Mouse (Mus musculus): Measurements from ENCODE around the gene Cblc. TPM values are rescaled to one million over a fixed set of nuclear protein-coding genes. Genes with fewer than 3 reads are reported as not detected.

The Cblc gene
- total and polyA plus RNA-seq, 2 experiments from 2014 or later: 1.2 to 1.8 TPM

DNA sequence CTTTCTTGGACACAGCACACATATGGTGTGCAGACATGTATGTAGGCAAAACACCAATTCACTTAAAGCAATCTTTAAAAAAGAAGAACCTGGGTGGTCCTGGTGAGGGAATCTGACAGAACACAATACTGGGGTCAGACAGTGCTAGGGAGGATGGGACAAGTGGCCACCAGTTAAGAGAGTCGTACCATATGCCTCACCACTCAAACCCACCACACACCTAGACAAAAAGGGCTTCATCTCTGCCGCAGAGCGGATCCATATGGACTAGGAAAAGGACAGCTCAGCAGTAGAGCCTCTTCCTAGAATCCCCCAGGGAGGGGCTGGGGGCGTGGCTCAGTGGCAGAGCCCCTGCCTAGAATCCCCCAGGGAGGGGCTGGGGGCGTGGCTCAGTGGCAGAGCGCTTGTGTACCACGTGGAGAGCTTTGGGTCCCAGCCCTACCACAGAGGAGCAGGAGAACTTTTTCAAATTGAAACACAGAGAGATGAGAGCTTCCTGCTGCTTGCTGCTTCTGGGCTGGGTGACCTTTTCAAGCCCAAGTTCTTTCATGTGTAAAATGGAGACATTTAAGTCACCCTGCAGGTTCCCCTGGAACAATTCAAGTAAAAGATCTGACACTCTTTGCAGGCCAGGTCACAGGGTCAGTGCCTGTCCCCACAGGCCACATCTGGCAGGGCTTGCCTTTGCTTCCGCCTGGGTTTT lies 55.1 kb downstream of the Cblc start:
- 15% methylated on average over 8 of the region's 8 CpGs for WGBS
- Histone ChIP-seq H3K9me3 (ENCODE audit: low read length) (no peaks in the 10 kb centered on the region), H3K9ac (replicated peaks; ENCODE audit: low read length, poor library complexity, severe bottlenecking) (no peak overlapping the region), H3K4me3 (ENCODE audit: low read depth, low read length) (no peak overlapping the region), H3K4me1 (ENCODE audit: insufficient read depth, low read length) (no peaks in the 10 kb centered on the region), H3K4me2 (ENCODE audit: low read depth, low read length, poor library complexity, severe bottlenecking) (no peak overlapping the region), H3K36me3 (ENCODE audit: insufficient read depth, low read length) (peaks cover 17% of the 10 kb centered on the region), H3K27me3 (ENCODE audit: insufficient read depth, low read length) (no peaks in the 10 kb centered on the region), H3K27ac (ENCODE audit: low read depth, low read length) (no peak overlapping the region)
- DNase-seq (ENCODE audit: low spot score) (no peak), ATAC-seq (ENCODE audit: low FRiP score) (no peak)
- TF ChIP-seq CTCF (IDR thresholded peaks at IDR 0.05): no peak

DNA sequence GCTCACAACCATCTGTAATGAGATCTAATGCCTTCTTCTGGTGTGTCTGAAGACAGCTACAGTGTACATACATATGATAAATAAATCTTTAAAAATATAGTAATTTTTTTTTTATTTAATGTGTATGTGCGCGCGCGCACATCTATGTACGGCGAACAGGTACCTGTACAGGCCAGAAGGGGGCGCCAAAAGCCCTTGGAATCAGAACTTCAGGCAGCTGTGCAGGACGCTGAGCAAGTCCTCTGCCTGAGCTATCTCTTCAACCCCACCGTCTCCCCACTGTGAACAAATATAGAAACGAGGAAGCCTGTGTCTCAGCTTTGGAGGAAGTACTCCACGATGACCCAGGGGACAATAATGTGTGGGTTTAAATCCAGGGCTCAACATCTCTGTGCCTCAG lies 56.3 kb downstream of the Cblc start:
- Histone ChIP-seq H3K36me3 (ENCODE audit: insufficient read depth, low read length) (peaks cover 20% of the 10 kb centered on the region), H3K9ac (replicated peaks; ENCODE audit: low read length, poor library complexity, severe bottlenecking) (no peak overlapping the region), H3K9me3 (ENCODE audit: low read length) (no peaks in the 10 kb centered on the region), H3K27ac (ENCODE audit: low read depth, low read length) (no peak overlapping the region), H3K4me3 (ENCODE audit: low read depth, low read length) (no peak overlapping the region), H3K4me1 (ENCODE audit: insufficient read depth, low read length) (no peaks in the 10 kb centered on the region), H3K27me3 (ENCODE audit: insufficient read depth, low read length) (no peaks in the 10 kb centered on the region), H3K4me2 (ENCODE audit: low read depth, low read length, poor library complexity, severe bottlenecking) (no peak overlapping the region)
- 88% methylated on average over 11 of the region's 11 CpGs for WGBS
- DNase-seq (ENCODE audit: low spot score): no peak
- TF ChIP-seq CTCF (IDR thresholded peaks at IDR 0.05): peak; percentile 25; the same call in 1 of the 2 replicates
- ATAC-seq (ENCODE audit: low FRiP score): no peak

DNA sequence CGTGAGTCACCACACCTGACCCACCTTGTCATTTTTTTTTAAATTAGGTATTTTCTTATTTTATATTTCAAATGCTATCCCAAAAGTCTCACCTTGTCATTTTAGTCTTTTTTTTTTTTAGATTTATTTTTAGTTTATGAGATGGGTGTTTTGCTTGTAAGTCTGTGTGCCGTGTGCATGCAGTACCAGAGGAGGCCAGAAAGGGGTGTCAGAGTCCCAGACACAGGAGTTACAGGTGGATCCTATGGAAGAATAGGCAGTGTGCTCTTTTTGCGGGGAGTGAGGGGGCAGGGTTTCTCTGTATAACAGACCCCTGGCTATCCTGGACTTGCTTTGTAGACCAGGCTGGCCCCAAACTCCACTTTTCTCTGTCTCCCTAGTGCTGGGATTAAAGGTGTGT lies 57.8 kb downstream of the Cblc start:
- ATAC-seq (ENCODE audit: low FRiP score): no peak
- no peaks in the 10 kb centered on the region for H3K4me1 ChIP-seq (ENCODE audit: insufficient read depth, low read length)
- 87% methylated on average over 3 of the region's 3 CpGs for WGBS
- H3K4me2 ChIP-seq (ENCODE audit: low read depth, low read length, poor library complexity, severe bottlenecking): no peak overlapping the region
- H3K9ac ChIP-seq (replicated peaks; ENCODE audit: low read length, poor library complexity, severe bottlenecking): no peak overlapping the region
- H3K9me3 ChIP-seq (ENCODE audit: low read length): no peaks in the 10 kb centered on the region
- DNase-seq (ENCODE audit: low spot score): no peak
- H3K36me3 ChIP-seq (ENCODE audit: insufficient read depth, low read length): peaks cover 28% of the 10 kb centered on the region
- no peak overlapping the region for H3K4me3 ChIP-seq (ENCODE audit: low read depth, low read length)
- H3K27me3 ChIP-seq (ENCODE audit: insufficient read depth, low read length): no peaks in the 10 kb centered on the region
- no peak overlapping the region for H3K27ac ChIP-seq (ENCODE audit: low read depth, low read length)
- peak; percentile 49 for TF ChIP-seq CTCF (IDR thresholded peaks at IDR 0.05)

DNA sequence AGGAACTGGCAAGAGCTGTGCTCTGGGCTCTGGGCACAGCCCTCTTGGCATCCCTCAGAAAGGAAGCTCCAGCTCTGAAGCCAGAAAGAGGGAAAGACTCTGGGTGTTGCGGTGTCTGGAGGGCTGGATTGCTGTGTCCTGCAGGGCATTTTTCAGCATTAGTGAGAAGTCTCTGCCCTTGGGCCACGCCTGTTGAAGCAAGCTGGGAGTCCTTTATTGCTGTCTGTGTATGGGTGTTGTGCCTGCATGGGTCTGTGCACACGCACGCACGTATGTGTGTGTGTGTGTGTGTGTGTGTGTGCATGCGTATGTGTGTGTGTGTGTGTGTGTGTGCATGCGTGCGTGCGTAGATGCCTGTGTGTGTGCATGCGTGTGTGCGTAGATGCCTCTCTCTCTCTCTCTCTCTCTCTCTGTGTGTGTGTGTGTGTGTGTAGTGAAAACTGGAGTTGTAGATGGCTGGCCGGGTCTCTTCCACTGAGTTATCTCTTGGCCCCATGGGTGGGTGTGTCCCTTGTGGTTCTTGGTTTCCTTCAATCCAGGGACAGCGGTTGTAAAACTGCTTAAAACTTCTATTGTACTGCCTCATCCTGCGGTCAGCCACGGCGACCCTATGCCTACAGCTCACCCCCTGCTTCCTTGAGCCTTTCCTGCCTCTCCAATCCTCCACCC lies 60.1 kb downstream of the Cblc start:
- ATAC-seq (ENCODE audit: low FRiP score) (no peak), DNase-seq (ENCODE audit: low spot score) (no peak)
- H3K27me3 ChIP-seq (ENCODE audit: insufficient read depth, low read length): no peaks in the 10 kb centered on the region
- no peak overlapping the region for H3K4me3 ChIP-seq (ENCODE audit: low read depth, low read length)
- H3K9ac ChIP-seq (replicated peaks; ENCODE audit: low read length, poor library complexity, severe bottlenecking): no peak overlapping the region
- no peak overlapping the region for H3K27ac ChIP-seq (ENCODE audit: low read depth, low read length)
- TF ChIP-seq CTCF (IDR thresholded peaks at IDR 0.05): no peak
- no peak overlapping the region for H3K4me2 ChIP-seq (ENCODE audit: low read depth, low read length, poor library complexity, severe bottlenecking)
- 93% methylated on average over 16 of the region's 16 CpGs for WGBS
- peaks cover 47% of the 10 kb centered on the region for H3K36me3 ChIP-seq (ENCODE audit: insufficient read depth, low read length)
- no peaks in the 10 kb centered on the region for H3K9me3 ChIP-seq (ENCODE audit: low read length)
- no peaks in the 10 kb centered on the region for H3K4me1 ChIP-seq (ENCODE audit: insufficient read depth, low read length)

DNA sequence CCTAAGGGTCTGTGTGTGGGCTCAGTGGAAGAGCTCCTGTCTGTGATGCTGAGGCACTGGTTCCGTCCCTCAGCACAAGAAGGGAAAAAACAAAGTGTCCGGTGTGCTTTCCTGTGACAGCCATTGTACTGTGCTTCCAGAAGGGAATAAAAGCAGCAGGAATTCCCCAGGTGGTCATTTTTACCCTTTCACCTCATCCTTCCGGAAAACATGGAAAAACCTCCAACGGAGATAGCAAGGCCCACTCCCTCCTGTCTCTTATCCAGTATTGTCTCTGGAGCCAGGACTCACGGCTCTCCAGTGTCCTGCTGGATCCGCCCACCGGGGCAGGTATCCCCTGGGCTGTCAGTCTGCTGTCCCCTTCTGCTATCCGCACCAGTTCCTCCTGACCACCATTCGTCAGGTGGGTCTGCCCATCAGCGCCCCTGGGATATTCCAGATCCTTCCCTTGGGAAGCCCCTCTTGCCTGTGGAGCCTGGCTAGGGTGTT lies 62.4 kb downstream of the Cblc start:
- no peak for TF ChIP-seq CTCF (IDR thresholded peaks at IDR 0.05)
- DNase-seq (ENCODE audit: low spot score): no peak
- Histone ChIP-seq H3K9me3 (ENCODE audit: low read length) (no peaks in the 10 kb centered on the region), H3K4me1 (ENCODE audit: insufficient read depth, low read length) (no peaks in the 10 kb centered on the region), H3K27me3 (ENCODE audit: insufficient read depth, low read length) (no peaks in the 10 kb centered on the region), H3K4me2 (ENCODE audit: low read depth, low read length, poor library complexity, severe bottlenecking) (no peak overlapping the region), H3K27ac (ENCODE audit: low read depth, low read length) (no peak overlapping the region), H3K4me3 (ENCODE audit: low read depth, low read length) (no peak overlapping the region), H3K36me3 (ENCODE audit: insufficient read depth, low read length) (peaks cover 69% of the 10 kb centered on the region), H3K9ac (replicated peaks; ENCODE audit: low read length, poor library complexity, severe bottlenecking) (no peak overlapping the region)
- no peak for ATAC-seq (ENCODE audit: low FRiP score)
- WGBS: 89% methylated on average over 10 of the region's 10 CpGs

Other genes with a start within 250 kb of the Cblc start
- 114 and 127 TPM in 2 replicates for gene Ppp1r37, start 233.7 kb downstream of the Cblc start, total RNA-seq (2014; rRNA removed)
- gene Ppp1r37, start 233.7 kb downstream of the Cblc start, polyA plus RNA-seq (2015; fragmentation: Nextera tagmentation; extraction: Ambion mirVana): 27.8 and 28.1 TPM in 2 replicates
- gene Zfp296, start 219.5 kb downstream of the Cblc start, total RNA-seq (2014; rRNA removed): 0.33 and 1.2 TPM in 2 replicates
- gene Zfp296, start 219.5 kb downstream of the Cblc start, polyA plus RNA-seq (2015; fragmentation: Nextera tagmentation; extraction: Ambion mirVana): 0.11 TPM in 1 of 2 replicates, not detected in the other
- gene Gemin7, start 219.2 kb downstream of the Cblc start, total RNA-seq (2014; rRNA removed): 58.1 and 70.9 TPM in 2 replicates
- gene Gemin7, start 219.2 kb downstream of the Cblc start, polyA plus RNA-seq (2015; fragmentation: Nextera tagmentation; extraction: Ambion mirVana): 158 and 181 TPM in 2 replicates
- gene Clasrp, start 192.3 kb downstream of the Cblc start, total RNA-seq (2014; rRNA removed): 74.4 and 97.4 TPM in 2 replicates
- gene Clasrp, start 192.3 kb downstream of the Cblc start, polyA plus RNA-seq (2015; fragmentation: Nextera tagmentation; extraction: Ambion mirVana): 70.3 and 74.7 TPM in 2 replicates
- 5.6 and 7.3 TPM in 2 replicates for gene Relb, start 167.4 kb downstream of the Cblc start, total RNA-seq (2014; rRNA removed)
- 5.6 and 6.2 TPM in 2 replicates for gene Relb, start 167.4 kb downstream of the Cblc start, polyA plus RNA-seq (2015; fragmentation: Nextera tagmentation; extraction: Ambion mirVana)
- gene Clptm1, start 131.8 kb downstream of the Cblc start, total RNA-seq (2014; rRNA removed): 149 and 152 TPM in 2 replicates
- 140 and 149 TPM in 2 replicates for gene Clptm1, start 131.8 kb downstream of the Cblc start, polyA plus RNA-seq (2015; fragmentation: Nextera tagmentation; extraction: Ambion mirVana)
- 1.7 TPM in 1 of 2 replicates, not detected in the other for gene Apoc2, start 118.9 kb downstream of the Cblc start, total RNA-seq (2014; rRNA removed)
- 0.30 and 0.32 TPM in 2 replicates for gene Apoc2, start 118.9 kb downstream of the Cblc start, polyA plus RNA-seq (2015; fragmentation: Nextera tagmentation; extraction: Ambion mirVana)
- not detected in 2 replicates for gene Gm44805, start 115.4 kb downstream of the Cblc start, total RNA-seq (2014; rRNA removed)
- gene Gm44805, start 115.4 kb downstream of the Cblc start, polyA plus RNA-seq (2015; fragmentation: Nextera tagmentation; extraction: Ambion mirVana): not detected in 2 replicates
- not detected in 2 replicates for gene Apoc4, start 115.3 kb downstream of the Cblc start, total RNA-seq (2014; rRNA removed)
- not detected in 2 replicates for gene Apoc4, start 115.3 kb downstream of the Cblc start, polyA plus RNA-seq (2015; fragmentation: Nextera tagmentation; extraction: Ambion mirVana)
- 3.6 and 5.1 TPM in 2 replicates for gene Apoc1, start 104.1 kb downstream of the Cblc start, total RNA-seq (2014; rRNA removed)
- 7.9 and 9.0 TPM in 2 replicates for gene Apoc1, start 104.1 kb downstream of the Cblc start, polyA plus RNA-seq (2015; fragmentation: Nextera tagmentation; extraction: Ambion mirVana)
- 1,618 and 2,613 TPM in 2 replicates for gene Apoe, start 97.6 kb downstream of the Cblc start, total RNA-seq (2014; rRNA removed)
- 2,139 and 2,488 TPM in 2 replicates for gene Apoe, start 97.6 kb downstream of the Cblc start, polyA plus RNA-seq (2015; fragmentation: Nextera tagmentation; extraction: Ambion mirVana)
- 122 and 133 TPM in 2 replicates for gene Tomm40, start 81.4 kb downstream of the Cblc start, total RNA-seq (2014; rRNA removed)
- 160 and 161 TPM in 2 replicates for gene Tomm40, start 81.4 kb downstream of the Cblc start, polyA plus RNA-seq (2015; fragmentation: Nextera tagmentation; extraction: Ambion mirVana)
- gene Nectin2, start 46.3 kb downstream of the Cblc start, total RNA-seq (2014; rRNA removed): 62.6 and 75.3 TPM in 2 replicates
- gene Nectin2, start 46.3 kb downstream of the Cblc start, polyA plus RNA-seq (2015; fragmentation: Nextera tagmentation; extraction: Ambion mirVana): 55.3 and 62.6 TPM in 2 replicates
- gene Bcam, start 25.8 kb downstream of the Cblc start, total RNA-seq (2014; rRNA removed): 32.6 and 33.5 TPM in 2 replicates
- 18.7 and 22.0 TPM in 2 replicates for gene Bcam, start 25.8 kb downstream of the Cblc start, polyA plus RNA-seq (2015; fragmentation: Nextera tagmentation; extraction: Ambion mirVana)
- 0.55 and 0.66 TPM in 2 replicates for gene Bcl3, start 26.0 kb upstream of the Cblc start, total RNA-seq (2014; rRNA removed)
- gene Bcl3, start 26.0 kb upstream of the Cblc start, polyA plus RNA-seq (2015; fragmentation: Nextera tagmentation; extraction: Ambion mirVana): 0.93 and 1.3 TPM in 2 replicates
- 31.6 and 44.4 TPM in 2 replicates for gene Gm19345, start 55.2 kb upstream of the Cblc start, total RNA-seq (2014; rRNA removed)
- 21.6 and 25.8 TPM in 2 replicates for gene Gm19345, start 55.2 kb upstream of the Cblc start, polyA plus RNA-seq (2015; fragmentation: Nextera tagmentation; extraction: Ambion mirVana)
- not detected in 2 replicates for gene Ceacam16, start 64.5 kb upstream of the Cblc start, total RNA-seq (2014; rRNA removed)
- 0.90 and 1.5 TPM in 2 replicates for gene Ceacam16, start 64.5 kb upstream of the Cblc start, polyA plus RNA-seq (2015; fragmentation: Nextera tagmentation; extraction: Ambion mirVana)
- gene Ceacam19, start 91.2 kb upstream of the Cblc start, total RNA-seq (2014; rRNA removed): 0.38 TPM in 1 of 2 replicates, not detected in the other
- not detected in 2 replicates for gene Ceacam19, start 91.2 kb upstream of the Cblc start, polyA plus RNA-seq (2015; fragmentation: Nextera tagmentation; extraction: Ambion mirVana)
- gene Pvr, start 124.4 kb upstream of the Cblc start, total RNA-seq (2014; rRNA removed): 11.0 and 14.7 TPM in 2 replicates
- gene Pvr, start 124.4 kb upstream of the Cblc start, polyA plus RNA-seq (2015; fragmentation: Nextera tagmentation; extraction: Ambion mirVana): 7.1 and 7.7 TPM in 2 replicates
- gene Igsf23, start 153.9 kb upstream of the Cblc start, total RNA-seq (2014; rRNA removed): not detected in 2 replicates
- gene Igsf23, start 153.9 kb upstream of the Cblc start, polyA plus RNA-seq (2015; fragmentation: Nextera tagmentation; extraction: Ambion mirVana): not detected in 2 replicates
- gene Ceacam20, start 168.6 kb upstream of the Cblc start, total RNA-seq (2014; rRNA removed): not detected in 2 replicates
- gene Ceacam20, start 168.6 kb upstream of the Cblc start, polyA plus RNA-seq (2015; fragmentation: Nextera tagmentation; extraction: Ambion mirVana): not detected in 2 replicates
- gene Nlrp9b, start 194.7 kb upstream of the Cblc start, total RNA-seq (2014; rRNA removed): not detected in 2 replicates
- gene Nlrp9b, start 194.7 kb upstream of the Cblc start, polyA plus RNA-seq (2015; fragmentation: Nextera tagmentation; extraction: Ambion mirVana): not detected in 2 replicates

Measured in midbrain, postnatal 0 days (tissue).